Mouse (Mus musculus): ENCODE results near the gene Rnpep. TPM values are rescaled to one million over a fixed set of nuclear protein-coding genes. Genes with fewer than 3 reads are reported as not detected.

Gene Rnpep
- 64.5 and 67.4 TPM in 2 replicates for polyA plus RNA-seq (2014; fragmentation: Nextera tagmentation; extraction: Ambion mirVana)

DNA sequence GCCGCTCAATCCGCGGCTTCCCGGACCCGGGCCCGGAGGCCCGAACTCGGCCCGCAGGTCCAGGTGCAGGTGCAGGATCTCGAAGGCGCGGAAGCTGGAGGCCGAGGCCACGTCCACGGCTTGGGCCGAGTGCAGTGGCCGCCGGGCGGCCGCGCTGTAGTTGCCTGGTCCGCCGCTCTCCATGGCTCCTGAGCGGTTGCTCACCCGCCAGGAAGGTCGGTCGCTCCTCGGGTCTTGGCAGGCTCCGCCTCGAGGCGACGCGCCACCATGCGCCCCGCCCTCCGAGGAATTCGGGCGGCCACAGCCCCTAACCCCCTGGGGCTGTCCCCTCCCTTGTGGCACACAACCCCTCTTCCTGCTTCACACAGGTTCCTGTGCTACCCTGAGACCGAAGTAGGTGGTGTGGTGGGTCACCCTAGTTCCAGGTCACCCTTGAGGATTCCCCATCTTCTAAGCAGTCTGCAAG is at the start of gene Rnpep:
Gene Rnpep, minus strand, starts transcription at position 259 of the 466 bp plus-strand sequence.
- H3K4me2 ChIP-seq: peak within 1 kb of the TSS; percentile 96
- peak within 1 kb of the TSS; percentile 65 for H3K4me3 ChIP-seq (ENCODE audit: low read depth, low read length)
- peak within 1 kb of the TSS; percentile 75 for H3K9ac ChIP-seq (ENCODE audit: low read depth, low read length)
- H3K9me3 ChIP-seq (ENCODE audit: control insufficient read depth, low read length): no peaks in the 10 kb centered on the region
- peak within 1 kb of the TSS; percentile 62; the same call in 1 of the 2 replicates for H3K27ac ChIP-seq (ENCODE audit: low read depth, low read length)
- no peaks in the 10 kb centered on the region for H3K4me1 ChIP-seq (replicated peaks; ENCODE audit: control insufficient read depth, insufficient read depth, low read length)
- DNase-seq (ENCODE audit: low spot score) (peak; percentile 66), ATAC-seq (replicated peaks; ENCODE audit: low FRiP score) (peak; percentile 82)
- no peaks in the 10 kb centered on the region; the same call in 1 of the 2 replicates for H3K36me3 ChIP-seq (ENCODE audit: control insufficient read depth, insufficient read depth, low read length)
- H3K27me3 ChIP-seq (replicated peaks; ENCODE audit: control insufficient read depth, insufficient read depth, low read length): no peaks in the 10 kb centered on the region
- WGBS: under 1% methylated on average over 37 of the region's 39 CpGs

DNA sequence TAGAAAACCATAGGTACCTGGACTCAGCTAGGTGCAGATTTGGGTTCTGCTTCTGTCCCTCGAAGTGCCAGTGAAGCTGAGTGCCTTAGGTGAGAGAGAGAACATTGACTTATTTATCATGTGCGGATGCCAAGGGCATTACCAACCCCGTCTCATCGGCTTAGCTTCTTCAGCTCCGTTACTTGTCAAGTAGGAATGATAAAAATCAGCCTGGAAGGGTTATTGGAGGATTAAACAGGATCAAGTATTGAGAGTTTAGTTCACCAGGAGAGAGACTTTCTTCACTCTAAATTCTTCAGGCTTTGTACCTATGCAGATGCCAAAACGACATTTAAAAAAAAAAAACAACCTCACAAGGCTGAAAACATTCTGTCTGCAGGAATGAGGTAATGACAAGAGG is 46.7 kb upstream of the Rnpep start:
- Histone ChIP-seq H3K36me3 (ENCODE audit: control insufficient read depth, insufficient read depth, low read length) (no peaks in the 10 kb centered on the region), H3K27ac (ENCODE audit: low read depth, low read length) (no peak overlapping the region), H3K9ac (ENCODE audit: low read depth, low read length) (no peak overlapping the region), H3K9me3 (ENCODE audit: control insufficient read depth, low read length) (no peaks in the 10 kb centered on the region), H3K4me2 (no peak overlapping the region), H3K4me1 (replicated peaks; ENCODE audit: control insufficient read depth, insufficient read depth, low read length) (no peaks in the 10 kb centered on the region), H3K4me3 (ENCODE audit: low read depth, low read length) (no peak overlapping the region), H3K27me3 (replicated peaks; ENCODE audit: control insufficient read depth, insufficient read depth, low read length) (no peaks in the 10 kb centered on the region)
- ATAC-seq (replicated peaks; ENCODE audit: low FRiP score) (no peak), DNase-seq (ENCODE audit: low spot score) (no peak)
- 68% methylated on average over 6 of the region's 6 CpGs for WGBS

DNA sequence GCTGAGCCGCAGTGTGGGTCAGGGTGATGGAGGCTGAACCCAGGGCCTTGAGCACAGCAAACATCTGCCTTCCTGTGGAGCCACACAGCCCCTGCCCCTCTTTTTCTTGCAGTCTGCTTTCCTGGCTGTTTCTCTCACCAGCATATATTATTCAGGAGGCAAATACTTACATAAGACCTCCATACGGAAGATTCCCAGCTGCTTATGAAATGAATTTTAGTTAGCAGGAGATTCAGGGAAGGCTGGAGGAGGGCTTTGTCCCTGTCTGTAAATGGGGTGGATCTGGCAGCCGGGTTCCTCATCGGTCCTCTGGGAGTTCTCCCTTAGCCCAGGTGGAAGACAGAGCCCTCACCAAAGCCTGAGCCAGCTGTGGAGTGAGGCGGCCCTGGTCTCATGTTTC is 44.5 kb upstream of the Rnpep start:
- DNase-seq (ENCODE audit: low spot score) (no peak), ATAC-seq (replicated peaks; ENCODE audit: low FRiP score) (no peak)
- no peak overlapping the region for H3K9ac ChIP-seq (ENCODE audit: low read depth, low read length)
- H3K4me3 ChIP-seq (ENCODE audit: low read depth, low read length): no peak overlapping the region
- no peaks in the 10 kb centered on the region for H3K9me3 ChIP-seq (ENCODE audit: control insufficient read depth, low read length)
- no peak overlapping the region for H3K4me2 ChIP-seq
- H3K4me1 ChIP-seq (replicated peaks; ENCODE audit: control insufficient read depth, insufficient read depth, low read length): no peaks in the 10 kb centered on the region
- 68% methylated on average over 5 of the region's 5 CpGs for WGBS
- no peak overlapping the region for H3K27ac ChIP-seq (ENCODE audit: low read depth, low read length)
- H3K36me3 ChIP-seq (ENCODE audit: control insufficient read depth, insufficient read depth, low read length): no peaks in the 10 kb centered on the region
- H3K27me3 ChIP-seq (replicated peaks; ENCODE audit: control insufficient read depth, insufficient read depth, low read length): peaks cover 11% of the 10 kb centered on the region

DNA sequence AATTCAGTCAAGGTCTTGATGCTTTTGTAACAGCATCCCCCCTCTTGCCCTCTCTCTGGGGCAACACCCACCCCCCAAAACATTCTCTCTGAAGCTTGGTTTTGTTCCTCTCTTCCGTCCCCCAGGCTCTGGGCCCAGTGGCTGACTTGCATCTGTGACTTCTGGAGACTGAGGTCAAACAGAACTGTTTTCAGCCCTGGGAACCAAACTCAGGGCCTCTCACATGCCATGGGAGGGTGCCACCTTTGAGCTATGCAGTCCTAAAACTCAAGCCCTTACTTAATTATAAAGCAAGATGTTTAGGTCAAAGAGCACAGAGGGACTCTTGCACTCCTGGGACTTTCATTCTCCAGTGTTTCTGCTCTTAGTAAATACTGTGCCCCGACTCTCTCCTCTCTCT is 42.0 kb upstream of the Rnpep start:
- DNase-seq (ENCODE audit: low spot score): no peak
- 78% methylated on average over 2 of the region's 2 CpGs for WGBS
- Histone ChIP-seq H3K9me3 (ENCODE audit: control insufficient read depth, low read length) (no peaks in the 10 kb centered on the region), H3K27ac (ENCODE audit: low read depth, low read length) (no peak overlapping the region), H3K4me3 (ENCODE audit: low read depth, low read length) (no peak overlapping the region), H3K4me2 (no peak overlapping the region), H3K36me3 (ENCODE audit: control insufficient read depth, insufficient read depth, low read length) (no peaks in the 10 kb centered on the region), H3K9ac (ENCODE audit: low read depth, low read length) (no peak overlapping the region), H3K4me1 (replicated peaks; ENCODE audit: control insufficient read depth, insufficient read depth, low read length) (no peaks in the 10 kb centered on the region), H3K27me3 (replicated peaks; ENCODE audit: control insufficient read depth, insufficient read depth, low read length) (peaks cover 14% of the 10 kb centered on the region)
- no peak for ATAC-seq (replicated peaks; ENCODE audit: low FRiP score)

DNA sequence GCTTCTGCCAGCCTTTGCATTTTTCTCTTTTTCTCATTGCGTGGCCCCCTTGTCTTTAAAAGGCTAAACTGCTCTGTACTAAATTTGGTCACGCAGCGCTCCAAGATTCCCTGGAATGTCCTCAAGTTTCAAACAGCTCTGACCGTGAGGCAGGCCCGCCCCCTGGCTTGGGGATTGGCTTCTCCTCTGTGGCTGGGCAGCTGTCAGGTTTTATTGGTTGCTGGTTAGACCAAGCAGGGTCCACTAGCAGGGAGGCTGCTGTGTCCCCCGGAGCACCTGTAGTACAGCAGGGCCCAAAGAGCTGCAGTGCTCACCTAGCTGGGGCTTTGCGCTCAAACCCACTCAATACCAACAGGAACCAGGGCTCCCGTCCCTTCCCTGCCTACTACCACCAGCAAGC is 40.7 kb upstream of the Rnpep start, which contains the start of gene Lmod1:
Gene Lmod1, plus strand, starts transcription at position 237 of the 400 bp plus-strand sequence.
- peaks cover 14% of the 10 kb centered on the region for H3K27me3 ChIP-seq (replicated peaks; ENCODE audit: control insufficient read depth, insufficient read depth, low read length)
- 23% methylated on average over 8 of the region's 8 CpGs for WGBS
- H3K4me3 ChIP-seq (ENCODE audit: low read depth, low read length): no peak within 1 kb of the TSS
- H3K36me3 ChIP-seq (ENCODE audit: control insufficient read depth, insufficient read depth, low read length): no peaks in the 10 kb centered on the region
- ATAC-seq (replicated peaks; ENCODE audit: low FRiP score): no peak
- no peak within 1 kb of the TSS; the same call in 1 of the 2 replicates for H3K4me2 ChIP-seq
- H3K9me3 ChIP-seq (ENCODE audit: control insufficient read depth, low read length): no peaks in the 10 kb centered on the region
- no peak within 1 kb of the TSS for H3K27ac ChIP-seq (ENCODE audit: low read depth, low read length)
- no peak within 1 kb of the TSS; the same call in 1 of the 2 replicates for H3K9ac ChIP-seq (ENCODE audit: low read depth, low read length)
- no peaks in the 10 kb centered on the region for H3K4me1 ChIP-seq (replicated peaks; ENCODE audit: control insufficient read depth, insufficient read depth, low read length)
- no peak for DNase-seq (ENCODE audit: low spot score)

GRCm38 (mm10) chr1:135323367-135323901 is 39.5 kb upstream of the Rnpep start:
- no peak overlapping the region for H3K4me3 ChIP-seq (ENCODE audit: low read depth, low read length)
- no peak overlapping the region for H3K9ac ChIP-seq (ENCODE audit: low read depth, low read length)
- H3K36me3 ChIP-seq (ENCODE audit: control insufficient read depth, insufficient read depth, low read length): no peaks in the 10 kb centered on the region
- no peak overlapping the region for H3K4me2 ChIP-seq
- no peaks in the 10 kb centered on the region for H3K9me3 ChIP-seq (ENCODE audit: control insufficient read depth, low read length)
- DNase-seq (ENCODE audit: low spot score) (no peak), ATAC-seq (replicated peaks; ENCODE audit: low FRiP score) (no peak)
- H3K27me3 ChIP-seq (replicated peaks; ENCODE audit: control insufficient read depth, insufficient read depth, low read length): peaks cover 14% of the 10 kb centered on the region
- H3K4me1 ChIP-seq (replicated peaks; ENCODE audit: control insufficient read depth, insufficient read depth, low read length): no peaks in the 10 kb centered on the region
- H3K27ac ChIP-seq (ENCODE audit: low read depth, low read length): no peak overlapping the region
- 72% methylated on average over 7 of the region's 7 CpGs for WGBS

DNA sequence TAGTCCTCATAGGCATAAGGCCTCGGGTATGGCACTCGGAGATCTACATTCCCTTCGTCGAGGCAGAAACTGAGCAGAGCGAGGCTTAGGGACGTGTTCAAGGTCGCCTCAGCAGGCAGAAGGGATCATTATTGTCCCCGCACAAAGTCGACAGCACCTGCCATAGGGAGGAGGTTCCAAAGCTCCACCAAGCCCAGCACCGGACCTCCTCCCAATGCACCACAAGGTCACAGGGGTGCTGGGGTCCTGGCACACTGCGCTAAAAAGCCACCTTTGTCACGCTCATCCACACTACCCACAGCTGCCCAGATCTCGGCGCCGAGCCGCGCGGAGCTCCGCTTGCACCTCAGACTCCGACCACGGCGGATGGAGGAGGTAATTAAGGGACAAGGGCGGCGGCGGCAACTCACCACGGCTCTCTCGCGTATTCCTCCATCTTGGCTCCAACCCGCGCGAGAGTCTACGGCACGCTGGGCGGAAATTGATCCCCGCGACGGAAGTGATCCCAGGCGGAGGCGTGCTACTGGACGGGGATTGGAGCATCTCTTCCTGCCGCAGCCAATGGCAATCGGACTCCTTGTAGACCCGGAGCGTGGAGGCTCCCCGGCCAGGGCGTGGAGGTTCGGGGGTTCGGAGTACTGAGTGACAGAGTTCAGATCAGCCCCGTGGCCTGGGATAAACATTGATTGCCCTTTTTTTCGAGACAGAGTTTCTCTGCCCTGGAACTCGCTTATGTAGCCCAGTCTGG is 29.6 kb upstream of the Rnpep start, which contains the start of gene Timm17a:
Gene Timm17a, minus strand, starts transcription at position 495 of the 748 bp plus-strand sequence.
- Histone ChIP-seq H3K27ac (ENCODE audit: low read depth, low read length) (peak within 1 kb of the TSS; percentile 79), H3K27me3 (replicated peaks; ENCODE audit: control insufficient read depth, insufficient read depth, low read length) (no peaks in the 10 kb centered on the region), H3K4me1 (replicated peaks; ENCODE audit: control insufficient read depth, insufficient read depth, low read length) (peaks cover 11% of the 10 kb centered on the region), H3K4me3 (ENCODE audit: low read depth, low read length) (peak within 1 kb of the TSS; percentile 95), H3K36me3 (ENCODE audit: control insufficient read depth, insufficient read depth, low read length) (peaks cover 7% of the 10 kb centered on the region), H3K4me2 (peak within 1 kb of the TSS; percentile 93), H3K9me3 (ENCODE audit: control insufficient read depth, low read length) (no peaks in the 10 kb centered on the region), H3K9ac (ENCODE audit: low read depth, low read length) (peak within 1 kb of the TSS; percentile 95)
- whole genome bisulfite sequencing: under 1% methylated on average over 51 of the region's 51 CpGs
- peak; percentile 88 for DNase-seq (ENCODE audit: low spot score)
- ATAC-seq (replicated peaks; ENCODE audit: low FRiP score): peak; percentile 100

DNA sequence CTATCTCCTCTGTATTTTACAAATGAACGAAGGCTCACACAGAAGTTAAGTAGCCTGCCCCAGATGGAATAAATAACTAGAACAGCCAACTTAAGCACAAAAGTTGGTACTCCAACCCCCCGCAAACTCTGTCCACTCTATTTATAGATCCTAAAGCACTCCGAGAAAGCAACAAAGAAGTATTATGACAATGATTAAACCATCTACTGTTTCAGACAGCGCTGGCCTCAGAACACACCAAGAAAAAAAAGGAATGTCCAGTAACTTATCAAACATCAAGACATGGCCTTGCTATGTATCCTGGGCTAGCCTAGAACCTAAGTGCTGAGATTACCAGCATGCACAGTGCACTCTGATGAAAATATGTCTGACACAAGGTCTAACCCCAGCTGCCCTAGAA is 28.3 kb upstream of the Rnpep start:
- Histone ChIP-seq H3K4me3 (ENCODE audit: low read depth, low read length) (peak overlapping the region; percentile 95), H3K4me2 (peak overlapping the region; percentile 93), H3K9me3 (ENCODE audit: control insufficient read depth, low read length) (no peaks in the 10 kb centered on the region), H3K4me1 (replicated peaks; ENCODE audit: control insufficient read depth, insufficient read depth, low read length) (peaks cover 11% of the 10 kb centered on the region), H3K27me3 (replicated peaks; ENCODE audit: control insufficient read depth, insufficient read depth, low read length) (no peaks in the 10 kb centered on the region), H3K36me3 (ENCODE audit: control insufficient read depth, insufficient read depth, low read length) (peaks cover 16% of the 10 kb centered on the region), H3K27ac (ENCODE audit: low read depth, low read length) (no peak overlapping the region), H3K9ac (ENCODE audit: low read depth, low read length) (peak overlapping the region; percentile 95)
- ATAC-seq (replicated peaks; ENCODE audit: low FRiP score): no peak
- WGBS: 85% methylated on average over 4 of the region's 4 CpGs
- DNase-seq (ENCODE audit: low spot score): no peak

All from liver, embryonic 11.5 days (tissue).